Mouse (Mus musculus): Measurements from ENCODE around the gene Galc.
"Not testable (repeated sequence)": the region's sequence is repeated elsewhere in the genome, so short reads cannot be mapped to it uniquely, and the experiment has no call there.

Galc gene

DNA sequence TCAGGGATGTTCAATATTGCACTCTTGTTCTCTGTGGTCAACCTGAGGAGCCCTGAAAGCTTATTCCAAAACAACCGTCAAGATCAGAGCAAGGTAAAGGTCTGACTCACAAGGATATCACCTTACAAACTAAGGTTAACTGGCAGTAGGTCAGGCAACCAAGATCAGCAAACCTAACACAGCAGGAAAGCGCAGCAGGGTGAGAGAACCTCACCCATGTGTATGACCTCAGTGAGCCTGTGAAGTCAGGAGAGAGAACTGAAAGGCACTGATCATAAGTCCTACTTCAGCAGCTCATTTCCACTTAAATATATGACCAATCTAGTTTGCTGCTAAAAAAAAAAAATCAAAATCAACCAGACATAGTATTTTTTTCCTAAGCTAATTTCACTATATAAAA is 6.8 kb downstream of the Galc start:
- DNase-seq (ENCODE audit: low read depth) = no peak

GRCm38 (mm10) chr12:98250327-98250726 is 8.9 kb downstream of the Galc start:
- no peak for DNase-seq (ENCODE audit: low read depth)

DNA sequence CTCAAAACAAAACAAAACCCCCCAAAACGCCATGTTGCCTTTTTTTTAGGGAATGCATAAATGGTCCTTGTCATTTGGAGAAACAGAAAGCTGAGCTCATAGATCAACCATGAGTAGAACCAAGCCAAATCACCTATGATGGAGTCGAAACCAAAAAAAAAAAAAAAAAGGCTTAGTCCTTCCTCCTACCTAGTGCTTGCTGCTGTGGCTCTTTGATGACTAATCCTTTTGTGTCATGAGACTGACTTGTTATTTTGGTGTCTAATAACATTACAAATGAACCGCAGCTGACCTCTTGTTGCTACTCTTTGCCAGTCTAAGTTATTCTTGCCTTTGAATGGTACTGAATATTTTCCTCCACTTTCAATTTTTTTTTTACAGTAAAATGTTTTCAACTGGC is 9.6 kb downstream of the Galc start:
- peak; percentile 52 for DNase-seq (ENCODE audit: low read depth)

GRCm38 (mm10) chr12:98246835-98247234 is 12.4 kb downstream of the Galc start:
- DNase-seq (ENCODE audit: low read depth) = no peak

- no peak for DNase-seq (ENCODE audit: low read depth)
Measured at GRCm38 (mm10) chr12:98244865-98245264, 14.4 kb downstream of the Galc start.

GRCm38 (mm10) chr12:98244161-98244560 is 15.1 kb downstream of the Galc start:
- DNase-seq (ENCODE audit: low read depth) = no peak

- not testable (repeated sequence) for DNase-seq (ENCODE audit: low read depth)
Measured at GRCm38 (mm10) chr12:98238478-98238877, 20.8 kb downstream of the Galc start.

- no peak for DNase-seq (ENCODE audit: low read depth)
Measured at GRCm38 (mm10) chr12:98227037-98227436, 32.2 kb downstream of the Galc start.

- DNase-seq (ENCODE audit: low read depth) = no peak
Measured at GRCm38 (mm10) chr12:98223286-98223685, 36.0 kb downstream of the Galc start.

GRCm38 (mm10) chr12:98216432-98216831 is 42.8 kb downstream of the Galc start:
- no peak for DNase-seq (ENCODE audit: low read depth)

DNA sequence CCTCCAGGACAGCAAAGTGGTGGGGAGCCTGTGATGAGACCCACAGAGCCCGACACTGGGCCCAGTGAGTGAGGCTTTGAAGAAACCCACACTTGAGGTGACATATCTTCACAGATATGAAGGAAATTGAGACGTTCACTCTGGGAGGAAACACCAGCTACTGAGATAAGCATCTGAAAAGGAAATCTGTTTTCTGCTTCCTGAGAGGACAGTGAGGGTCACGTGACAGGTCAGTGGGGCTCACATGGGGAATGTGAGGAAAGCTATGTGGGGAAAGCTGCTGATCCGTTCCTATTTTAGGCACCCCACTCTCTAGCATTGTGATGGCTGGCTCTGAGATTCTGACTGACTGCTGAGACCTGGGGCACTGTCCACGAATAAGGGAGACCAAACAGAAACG is 43.7 kb downstream of the Galc start:
- no peak for DNase-seq (ENCODE audit: low read depth)

DNA sequence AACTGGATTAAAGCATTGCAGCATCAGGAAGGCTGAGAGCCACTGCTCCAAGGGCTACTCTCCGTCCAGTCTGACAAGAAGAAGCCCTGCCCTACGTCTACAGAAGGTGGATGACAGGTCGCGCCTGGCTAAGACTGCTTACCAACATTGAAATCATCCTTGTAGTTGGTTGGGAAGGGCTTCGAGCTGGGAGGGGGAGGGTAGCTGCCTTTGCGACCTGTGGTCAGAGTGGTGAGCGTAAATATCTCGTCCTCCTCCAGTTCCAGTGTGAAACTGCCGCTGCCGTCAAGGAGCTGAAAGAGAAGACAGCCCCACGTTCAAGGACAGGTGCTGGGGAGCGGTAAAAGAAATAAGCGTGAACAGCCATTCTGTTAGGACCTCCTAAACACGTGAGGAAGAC is 45.1 kb downstream of the Galc start:
- no peak for DNase-seq (ENCODE audit: low read depth)

- no peak for DNase-seq (ENCODE audit: low read depth)
Measured at GRCm38 (mm10) chr12:98213791-98214190, 45.5 kb downstream of the Galc start.

- no peak for DNase-seq (ENCODE audit: low read depth)
Measured at GRCm38 (mm10) chr12:98213332-98213731, 45.9 kb downstream of the Galc start.

- DNase-seq (ENCODE audit: low read depth) = peak; percentile 79
Measured at GRCm38 (mm10) chr12:98212457-98213175, 46.6 kb downstream of the Galc start.

DNA sequence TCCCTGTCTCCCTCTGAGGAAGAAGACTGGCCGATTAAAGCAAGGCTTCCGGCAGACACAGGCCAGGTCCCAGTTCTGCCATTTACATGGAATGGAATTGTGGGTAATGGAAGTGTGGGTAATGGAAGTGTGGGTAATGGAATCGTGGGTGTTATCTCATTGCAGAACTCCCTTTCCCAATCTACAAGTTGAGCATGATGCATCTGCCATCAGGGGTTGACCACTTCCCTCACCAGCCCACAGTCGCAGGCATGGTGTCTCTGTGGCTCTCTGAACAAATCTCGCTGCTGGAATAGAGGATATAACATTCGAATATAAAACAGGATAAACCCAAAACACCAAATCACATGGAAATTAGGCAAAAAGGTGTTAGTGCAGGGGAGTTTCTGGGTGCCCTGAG is 48.8 kb downstream of the Galc start:
- DNase-seq (ENCODE audit: low read depth) = no peak

DNA sequence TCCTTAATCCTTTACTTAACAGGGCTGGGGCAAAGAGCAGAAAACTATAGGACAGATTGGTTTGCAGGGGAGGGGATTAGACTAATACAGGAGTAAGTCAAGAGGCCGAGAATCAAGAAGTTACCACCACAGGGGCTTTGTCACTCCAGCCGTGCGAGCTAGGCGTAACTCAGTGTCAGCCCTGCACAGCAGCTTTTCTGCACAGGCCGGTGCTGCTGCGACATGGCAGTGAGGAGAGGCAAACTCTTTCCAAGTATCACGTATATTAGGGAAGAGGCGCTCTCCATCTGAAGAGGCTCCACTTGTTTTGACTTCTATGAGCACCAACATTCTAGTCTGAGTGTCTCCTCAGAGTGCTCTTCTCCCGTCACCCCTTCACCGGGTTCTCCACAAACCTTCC is 51.2 kb downstream of the Galc start:
- no peak for DNase-seq (ENCODE audit: low read depth)

DNA sequence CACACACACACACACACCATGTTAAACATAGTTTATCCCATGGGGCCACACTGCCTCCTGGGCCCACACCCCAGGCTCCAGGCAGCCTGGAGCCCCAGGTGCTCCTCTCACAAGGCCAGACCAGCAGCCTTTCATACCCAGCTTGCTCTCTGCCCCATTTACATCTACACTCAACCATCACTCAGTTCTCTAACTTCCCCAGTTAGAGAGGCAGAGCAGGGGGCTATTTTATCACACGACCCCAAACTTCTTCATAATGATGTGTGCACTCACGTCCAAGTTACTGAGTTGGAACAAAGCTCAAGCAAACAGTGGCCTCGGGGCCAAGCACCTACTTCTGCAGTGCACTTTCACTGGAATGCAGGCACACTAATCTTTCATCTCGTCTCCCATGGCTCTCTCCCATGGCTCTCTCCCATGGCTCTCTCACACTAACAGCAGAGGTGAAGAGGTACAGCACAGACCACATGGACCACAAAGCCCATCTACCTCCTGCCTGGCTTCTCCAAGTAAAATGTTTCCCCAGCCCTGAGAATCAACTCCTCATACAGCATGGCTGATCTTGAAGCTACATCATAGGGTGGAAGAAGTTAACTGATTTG is 53.7 kb downstream of the Galc start:
- DNase-seq (ENCODE audit: low read depth) = no peak

- DNase-seq (ENCODE audit: low read depth) = peak; percentile 66
Measured at GRCm38 (mm10) chr12:98197401-98197800, 61.9 kb downstream of the Galc start.

DNA sequence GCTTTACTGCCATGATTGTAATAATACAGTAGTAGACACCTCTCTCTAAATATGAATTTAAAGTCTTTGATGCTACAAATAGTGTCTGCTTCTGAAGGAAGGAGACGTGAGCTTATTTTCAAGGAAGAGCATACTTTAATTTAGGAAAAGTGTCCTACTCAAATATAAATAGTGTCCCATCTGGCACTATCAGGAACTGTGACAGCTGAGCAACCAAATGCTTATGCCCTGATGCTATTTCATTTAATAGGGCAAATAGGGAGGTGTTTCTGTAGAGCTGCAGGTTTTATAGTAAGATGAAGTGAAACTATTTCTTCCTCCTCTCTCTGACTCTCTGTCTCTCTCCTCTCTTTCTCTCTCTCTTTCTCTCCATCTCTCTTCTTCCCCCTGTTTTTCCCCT is 69.1 kb downstream of the Galc start:
- no peak for DNase-seq (ENCODE audit: low read depth)

- no peak for DNase-seq (ENCODE audit: low read depth)
Measured at GRCm38 (mm10) chr12:98189096-98189495, 70.2 kb downstream of the Galc start.

DNA sequence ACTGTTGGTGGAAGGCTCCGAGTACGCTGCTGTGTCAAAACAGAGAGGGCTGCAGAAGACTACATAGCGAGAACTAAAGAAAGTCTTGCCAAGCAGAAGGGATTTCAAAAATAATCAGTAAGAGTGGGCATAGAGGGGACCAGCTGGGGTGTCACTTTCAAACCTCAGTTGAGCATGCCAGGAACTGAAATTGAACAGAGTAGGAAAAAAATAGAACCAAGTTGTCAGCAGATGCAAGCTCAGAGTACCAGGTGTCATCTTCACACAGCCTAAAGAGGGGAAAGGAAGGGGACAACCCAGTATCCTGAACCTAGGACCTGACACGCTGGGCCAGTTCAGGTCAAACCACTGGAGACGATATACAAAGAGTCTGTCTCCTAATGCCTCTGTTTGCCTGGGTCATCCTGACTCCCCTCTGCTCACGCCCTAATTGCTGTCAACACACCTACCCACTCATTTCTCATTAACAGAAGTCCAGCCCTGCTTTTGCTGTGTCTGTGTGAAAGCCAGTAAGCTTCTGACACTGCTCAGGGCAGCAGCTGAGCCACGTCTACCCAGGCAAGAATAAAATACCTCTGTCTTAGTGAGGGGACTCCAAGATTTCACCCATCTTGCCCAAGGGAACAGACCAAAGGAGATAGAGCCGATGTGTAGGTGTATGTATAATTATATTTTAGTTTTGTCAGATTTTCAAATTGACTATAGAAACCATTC is 71.9 kb downstream of the Galc start:
- no peak for DNase-seq (ENCODE audit: low read depth)

DNA sequence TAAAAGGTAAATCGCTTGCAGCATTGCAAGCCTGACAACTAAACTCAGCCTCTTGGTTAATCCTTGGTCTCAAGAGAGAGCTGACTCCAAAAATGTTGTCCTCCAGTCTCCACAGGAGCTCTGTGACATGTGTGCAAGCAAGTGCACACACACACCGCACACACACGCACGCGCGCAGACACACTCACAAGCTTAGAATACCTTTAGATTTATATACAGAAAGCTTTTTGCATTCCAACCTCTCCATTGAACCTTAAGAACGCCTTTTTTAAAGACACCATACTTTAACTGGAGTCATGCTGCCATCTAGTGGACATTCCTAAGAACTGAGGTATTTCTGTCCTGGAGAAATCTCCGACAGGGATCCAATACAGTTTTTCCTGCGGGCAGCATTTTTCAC is 77.5 kb downstream of the Galc start:
- DNase-seq (ENCODE audit: low read depth) = peak; percentile 84

All from NIH3T3 (cell line).